In the genomic region with DNA sequence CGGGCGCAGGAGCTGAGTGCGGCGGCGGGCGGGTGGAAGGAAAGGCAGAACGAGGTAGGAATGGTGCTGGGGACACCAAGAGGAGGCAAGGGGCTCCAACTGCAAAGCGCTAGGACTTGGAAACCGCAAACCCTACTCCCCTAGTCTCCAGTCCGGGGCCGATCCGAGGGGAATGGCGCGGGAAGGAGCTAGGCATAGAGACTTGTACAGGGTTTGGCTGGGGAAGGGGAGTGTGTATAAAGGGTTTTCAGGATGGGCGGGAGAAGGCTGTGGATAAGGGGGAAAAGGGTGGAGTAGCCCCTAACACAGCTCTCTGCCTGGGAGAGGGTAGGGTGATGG, we compare ENCODE assay signal across 9 mouse cellular contexts. TPM values are rescaled to one million over a fixed set of nuclear protein-coding genes. Genes with fewer than 3 reads are reported as not detected.
DNase-seq lines count a peak whose midpoint lies in the region; ATAC-seq lines count a peak whose summit lies in the region.
"Had no signal": no experiment of that assay in that cellular context is flagged by ENCODE, and none has a peak within 500 bp of the region (broad histone marks: within the 10 kb centered on the region; RNA-seq: fewer than 3 reads in every experiment).

No protein-coding gene starts in this region.

- no peaks in the 10 kb centered on the region for H3K36me3 ChIP-seq in heart, embryonic 15.5 days
- no peaks in the 10 kb centered on the region for H3K36me3 ChIP-seq in hindbrain, embryonic 15.5 days
- no peaks in the 10 kb centered on the region for H3K36me3 ChIP-seq in midbrain, embryonic 15.5 days (replicated peaks)

- no peaks in the 10 kb centered on the region; the same call in 1 of the 2 replicates for H3K9me3 ChIP-seq in heart, embryonic 15.5 days (replicated peaks)
- H3K9me3 ChIP-seq in hindbrain, embryonic 15.5 days, result peaks cover 3% of the 10 kb centered on the region; the same call in 1 of the 2 replicates
- H3K9me3 ChIP-seq in midbrain, embryonic 15.5 days, result peaks cover 6% of the 10 kb centered on the region; the same call in 1 of the 2 replicates

- WGBS in heart, embryonic 15.5 days, result 14% methylated on average over 15 of the region's 15 CpGs
- WGBS in hindbrain, embryonic 15.5 days, result 21% methylated on average over 15 of the region's 15 CpGs
- WGBS in midbrain, embryonic 15.5 days, result 16% methylated on average over 15 of the region's 15 CpGs

- ATAC-seq in heart, embryonic 15.5 days (replicated peaks; ENCODE audit: insufficient number of reproducible peaks, insufficient read depth, low FRiP score, low read depth), result no peak
- peak; percentile 11; the same call in 1 of the 2 replicates for ATAC-seq in hindbrain, embryonic 15.5 days (ENCODE audit: low FRiP score, low read depth)
- ATAC-seq in midbrain, embryonic 15.5 days (replicated peaks), result no peak; the same call in 1 of the 2 replicates
- no peak for ATAC-seq in monocyte, adult 5-6 weeks (replicated peaks; ENCODE audit: insufficient number of reproducible peaks, low FRiP score, low TSS enrichment, poor library complexity, severe bottlenecking)

- peak overlapping the region; percentile 50 for H3K4me3 ChIP-seq in heart, embryonic 15.5 days
- H3K4me3 ChIP-seq in brown adipose tissue, adult 24 weeks (ENCODE audit: insufficient read depth, low read depth, low read length), result peak overlapping the region; percentile 6; the same call in 1 of the 2 replicates
- H3K4me3 ChIP-seq in hindbrain, embryonic 15.5 days, result peak overlapping the region; percentile 40
- peak overlapping the region; percentile 45 for H3K4me3 ChIP-seq in midbrain, embryonic 15.5 days

- no peaks in the 10 kb centered on the region for H3K4me1 ChIP-seq in heart, embryonic 15.5 days (replicated peaks)
- H3K4me1 ChIP-seq in brown adipose tissue, adult 24 weeks (ENCODE audit: control insufficient read depth, insufficient read depth, insufficient read length, low read length), result no peaks in the 10 kb centered on the region
- 0 out of 2 replicates have a peak, but pooled peaks cover 3% of the 10 kb centered on the region for H3K4me1 ChIP-seq in hindbrain, embryonic 15.5 days (replicated peaks)
- peaks cover 5% of the 10 kb centered on the region; the same call in 1 of the 2 replicates for H3K4me1 ChIP-seq in midbrain, embryonic 15.5 days

- peak overlapping the region; percentile 74 for H3K4me2 ChIP-seq in heart, embryonic 15.5 days
- peak overlapping the region; percentile 67 for H3K4me2 ChIP-seq in hindbrain, embryonic 15.5 days
- H3K4me2 ChIP-seq in midbrain, embryonic 15.5 days, result peak overlapping the region; percentile 76

- H3K27me3 ChIP-seq in heart, embryonic 15.5 days, result peaks cover 91% of the 10 kb centered on the region
- H3K27me3 ChIP-seq in hindbrain, embryonic 15.5 days, result peaks cover 46% of the 10 kb centered on the region
- peaks cover 36% of the 10 kb centered on the region for H3K27me3 ChIP-seq in midbrain, embryonic 15.5 days (replicated peaks)

- no peak overlapping the region for H3K27ac ChIP-seq in heart, embryonic 15.5 days
- no peak overlapping the region for H3K27ac ChIP-seq in brown adipose tissue, adult 24 weeks (replicated peaks; ENCODE audit: low read depth, low read length)
- H3K27ac ChIP-seq in hindbrain, embryonic 15.5 days (replicated peaks), result no peak overlapping the region
- no peak overlapping the region for H3K27ac ChIP-seq in midbrain, embryonic 15.5 days

- no peak overlapping the region for H3K9ac ChIP-seq in heart, embryonic 15.5 days
- peak overlapping the region; percentile 14; the same call in 1 of the 2 replicates for H3K9ac ChIP-seq in hindbrain, embryonic 15.5 days
- H3K9ac ChIP-seq in midbrain, embryonic 15.5 days, result 0 out of 2 replicates have a peak overlapping the region, but pooled peaks have one; percentile 22

- DNase-seq in heart, adult 9 months (ENCODE audit: low spot score in 2 of 2), result no peak
- DNase-seq in adipocyte (ENCODE audit: low spot score), result no peak
- DNase-seq in frontal cortex, adult 2 months (ENCODE audit: extremely low spot score in 1 of 2, low spot score in 1 of 2), result no peak
- DNase-seq: thymus, postnatal 14 days had no signal

RNA-seq across cellular contexts. Expression of gene Gpr50, which starts 1.2 kb away (rescaled TPM):
- polyA plus RNA-seq in heart, embryonic 15.5 days (2015; fragmentation: Nextera tagmentation; extraction: Ambion mirVana), result 0.25 and 0.26 TPM in 2 replicates
- not detected in 2 replicates for polyA plus RNA-seq in brown adipose tissue, adult 24 weeks (2012; ENCODE audit: insufficient read depth, insufficient read length, missing spikeins)
- polyA plus RNA-seq in hindbrain, embryonic 15.5 days (2015; fragmentation: Nextera tagmentation; extraction: Ambion mirVana), result 2.3 and 2.7 TPM in 2 replicates
- polyA plus RNA-seq in midbrain, embryonic 15.5 days (2015; fragmentation: Nextera tagmentation; extraction: Ambion mirVana), result 2.6 and 3.5 TPM in 2 replicates
- 0.88 and 1.9 TPM in 2 replicates for polyA plus RNA-seq in frontal cortex, adult 2 months (2012; rRNA removed)
- not detected in 3 replicates for total RNA-seq in monocyte, adult 5-6 weeks (2017)
